Mouse (Mus musculus) liver, adult (tissue): ENCODE data around the gene Tas1r2.

Experiments
- GATA4 ChIP-seq: IDR thresholded peaks from 2 replicates; pipeline ENCODE4 v1.6.1; 2014; ENCODE audit warnings: mild to moderate bottlenecking, low read length; ENCODE audit not compliant: insufficient replicate concordance

Gene Tas1r2

GRCm38 (mm10) chr4:139653238-139653637 lies at the start of gene Tas1r2:
Gene Tas1r2 (plus strand): TSS chr4:139653538.
- TF ChIP-seq GATA4 = no peak

- TF ChIP-seq GATA4 = no peak
Measured at GRCm38 (mm10) chr4:139605216-139605615, 48.1 kb upstream of the Tas1r2 start.

- TF ChIP-seq GATA4 = no peak
Measured at GRCm38 (mm10) chr4:139606732-139607131, 46.6 kb upstream of the Tas1r2 start.

GRCm38 (mm10) chr4:139608975-139609374 lies 44.4 kb upstream of the Tas1r2 start:
- no peak for TF ChIP-seq GATA4

- TF ChIP-seq GATA4 = no peak
Measured at GRCm38 (mm10) chr4:139610954-139611353, 42.4 kb upstream of the Tas1r2 start.

GRCm38 (mm10) chr4:139611542-139611953 lies 41.8 kb upstream of the Tas1r2 start:
- TF ChIP-seq GATA4 = no peak

- TF ChIP-seq GATA4 = no peak
Measured at GRCm38 (mm10) chr4:139614524-139615260, 38.6 kb upstream of the Tas1r2 start.

GRCm38 (mm10) chr4:139616276-139617000 lies 36.9 kb upstream of the Tas1r2 start:
- no peak for TF ChIP-seq GATA4

- no peak for TF ChIP-seq GATA4
Measured at GRCm38 (mm10) chr4:139617001-139617364, 36.4 kb upstream of the Tas1r2 start.

- no peak for TF ChIP-seq GATA4
Measured at GRCm38 (mm10) chr4:139619765-139620164, 33.6 kb upstream of the Tas1r2 start.

- peak; percentile 49; the same call in 1 of the 2 replicates for TF ChIP-seq GATA4
Measured at GRCm38 (mm10) chr4:139622373-139623282, 30.7 kb upstream of the Tas1r2 start, which contains the start of gene Aldh4a1. Gene Aldh4a1 (plus strand): TSS chr4:139622866.

- no peak for TF ChIP-seq GATA4
Measured at GRCm38 (mm10) chr4:139623434-139624115, 29.8 kb upstream of the Tas1r2 start.

- peak; percentile 22; the same call in 1 of the 2 replicates for TF ChIP-seq GATA4
Measured at GRCm38 (mm10) chr4:139624116-139624489, 29.2 kb upstream of the Tas1r2 start.

- TF ChIP-seq GATA4 = no peak
Measured at GRCm38 (mm10) chr4:139624706-139625105, 28.6 kb upstream of the Tas1r2 start.

GRCm38 (mm10) chr4:139627361-139627760 lies 26.0 kb upstream of the Tas1r2 start:
- TF ChIP-seq GATA4 = no peak
